Mouse (Mus musculus) midbrain, embryonic 16.5 days (tissue): ENCODE measurements around the gene Lrfn2. TPM values are rescaled to one million over a fixed set of nuclear protein-coding genes. Genes with fewer than 3 reads are reported as not detected.

Experiments
- ATAC-seq: fragments of 200-750 bp; cut with Nextera tagmentation; 2 replicates; pipeline ENCODE4 v1.8.0; 2017; ENCODE audit warnings: moderate TSS enrichment
- H3K27ac ChIP-seq: fragments of 300-500 bp; sonication (generic); 2 replicates; pipeline ENCODE4 v1.5.1; 2014; ENCODE audit warnings: mild to moderate bottlenecking, low read length, mixed read lengths
- H3K27me3 ChIP-seq: fragments of 300-500 bp; sonication (generic); 2 replicates; pipeline ENCODE4 v1.6.1; 2014; ENCODE audit warnings: low read depth, low read length, mixed read lengths; ENCODE audit not compliant: control insufficient read depth, insufficient read depth
- H3K36me3 ChIP-seq: fragments of 300-500 bp; sonication (generic); 2 replicates; pipeline ENCODE4 v1.6.1; 2014; ENCODE audit warnings: mild to moderate bottlenecking, low read length, moderate library complexity, mixed read lengths; ENCODE audit not compliant: control insufficient read depth, insufficient read depth
- H3K4me1 ChIP-seq: fragments of 300-500 bp; sonication (generic); 2 replicates; pipeline ENCODE4 v1.6.1; 2014; ENCODE audit warnings: mild to moderate bottlenecking, low read length, mixed read lengths; ENCODE audit not compliant: control insufficient read depth, insufficient read depth
- H3K4me2 ChIP-seq: fragments of 300-500 bp; sonication (generic); 2 replicates; pipeline ENCODE4 v1.6.1; 2014; ENCODE audit warnings: mild to moderate bottlenecking, low read length, mixed read lengths
- H3K4me3 ChIP-seq: fragments of 300-500 bp; sonication (generic); 2 replicates; pipeline ENCODE4 v1.5.1; 2014; ENCODE audit warnings: low read depth, mild to moderate bottlenecking, low read length, moderate library complexity, mixed read lengths
- H3K9ac ChIP-seq: fragments of 300-500 bp; sonication (generic); 2 replicates; pipeline ENCODE4 v1.6.1; 2014; ENCODE audit warnings: low read depth, low read length, mixed read lengths
- H3K9me3 ChIP-seq: fragments of 300-500 bp; sonication (generic); replicated peaks from 2 replicates; pipeline ENCODE4 v1.6.1; 2014; ENCODE audit warnings: mild to moderate bottlenecking, low read length, mixed read lengths; ENCODE audit not compliant: control insufficient read depth, poor library complexity, severe bottlenecking
- WGBS: fragments of 180-500 bp; shearing (Covaris S2); extraction: QIAGEN DNeasy Blood & Tissue Kit; methylation state at CpG from one replicate; pipeline ENCODE4 v1.1.7; 2014; 5-methylcytosine and 5-hydroxymethylcytosine counted together
- polyA plus RNA-seq: library from polyadenylated mRNA; unstranded; fragments of >200 nt; fragmentation: Nextera tagmentation; extraction: Ambion mirVana; gene quantifications from 2 replicates; pipeline ENCODE4 v1.2.1, GENCODE M21; 2015

Gene Lrfn2
- polyA plus RNA-seq, 1 experiment from 2014 or later: 14.7 TPM

DNA sequence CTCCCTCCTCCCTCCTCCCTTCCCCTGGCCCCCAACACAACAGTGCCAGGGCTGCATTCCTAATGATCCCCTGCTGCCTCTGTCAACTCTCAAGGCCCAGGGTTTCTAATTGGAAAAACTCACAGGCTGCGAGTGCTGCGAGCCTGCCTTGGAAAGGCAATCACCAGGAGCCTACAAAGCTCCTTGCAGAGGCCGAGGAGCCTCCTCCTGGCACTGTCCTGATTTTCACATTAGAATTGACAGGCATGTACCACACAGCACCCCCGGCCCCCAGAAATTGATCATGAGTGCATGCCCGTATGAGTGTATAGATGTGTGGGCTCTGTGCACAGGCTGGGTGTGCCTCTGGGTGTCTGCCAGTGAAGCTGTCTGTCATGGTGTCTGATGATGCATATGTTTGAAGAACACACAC is 44.4 kb downstream of the Lrfn2 start:
- Histone ChIP-seq H3K9ac (peak overlapping the region; percentile 47), H3K4me2 (no peak overlapping the region), H3K27me3 (no peaks in the 10 kb centered on the region), H3K9me3 (no peaks in the 10 kb centered on the region), H3K36me3 (no peaks in the 10 kb centered on the region), H3K4me3 (no peak overlapping the region), H3K4me1 (peaks cover 35% of the 10 kb centered on the region), H3K27ac (peak overlapping the region; percentile 78)
- WGBS: 2% methylated on average over 5 of the region's 5 CpGs
- peak; percentile 85 for ATAC-seq

GRCm38 (mm10) chr17:48995256-48995993 is 63.2 kb downstream of the Lrfn2 start:
- Histone ChIP-seq H3K4me2 (no peak overlapping the region), H3K4me1 (peaks cover 9% of the 10 kb centered on the region; the same call in 1 of the 2 replicates), H3K27me3 (no peaks in the 10 kb centered on the region), H3K4me3 (no peak overlapping the region), H3K9ac (no peak overlapping the region), H3K27ac (no peak overlapping the region), H3K9me3 (no peaks in the 10 kb centered on the region), H3K36me3 (no peaks in the 10 kb centered on the region)
- ATAC-seq: no peak
- WGBS: 68% methylated on average over 1 of the region's 1 CpGs

DNA sequence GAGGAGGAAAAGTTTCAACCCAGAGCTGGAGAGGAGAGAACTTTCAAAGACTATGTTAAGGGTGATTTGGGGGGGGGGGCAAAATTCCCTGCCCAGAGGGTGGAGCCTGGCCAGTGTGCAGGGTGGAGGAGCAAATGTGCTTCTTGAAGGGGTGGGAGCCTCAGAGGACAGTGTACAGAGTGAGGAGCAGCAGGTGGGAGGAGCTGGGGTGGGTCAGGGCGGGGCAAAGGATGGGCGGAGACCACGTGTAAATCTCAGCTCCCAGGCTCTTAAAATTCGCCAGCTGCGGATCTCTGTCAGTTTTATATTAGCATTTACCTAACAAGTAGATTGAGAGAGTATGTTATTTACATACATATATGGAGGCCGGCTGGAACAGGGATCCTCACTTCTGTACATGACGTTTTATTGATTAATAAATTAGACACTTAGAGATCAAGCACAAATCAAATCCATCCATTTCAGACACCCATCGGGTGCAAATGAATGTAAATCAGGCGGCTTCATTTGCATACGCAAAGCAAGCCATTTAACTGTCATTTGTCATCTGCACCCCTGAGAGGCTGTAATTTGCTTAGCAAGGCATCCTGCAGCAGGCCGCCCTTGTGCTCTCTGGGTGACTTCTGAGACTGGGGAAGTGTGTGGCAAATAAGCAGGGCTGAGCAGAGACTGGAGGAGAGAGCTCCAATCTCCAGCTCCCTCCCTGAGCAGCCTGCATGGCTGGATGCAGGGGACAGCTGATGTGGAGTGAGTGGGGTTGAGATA is 67.5 kb downstream of the Lrfn2 start:
- Histone ChIP-seq H3K36me3 (no peaks in the 10 kb centered on the region), H3K9ac (no peak overlapping the region), H3K9me3 (no peaks in the 10 kb centered on the region), H3K4me1 (peaks cover 9% of the 10 kb centered on the region; the same call in 1 of the 2 replicates), H3K27ac (no peak overlapping the region), H3K27me3 (no peaks in the 10 kb centered on the region), H3K4me2 (no peak overlapping the region), H3K4me3 (no peak overlapping the region)
- peak; percentile 43; the same call in 1 of the 2 replicates for ATAC-seq
- 4% methylated on average over 11 of the region's 11 CpGs for WGBS

DNA sequence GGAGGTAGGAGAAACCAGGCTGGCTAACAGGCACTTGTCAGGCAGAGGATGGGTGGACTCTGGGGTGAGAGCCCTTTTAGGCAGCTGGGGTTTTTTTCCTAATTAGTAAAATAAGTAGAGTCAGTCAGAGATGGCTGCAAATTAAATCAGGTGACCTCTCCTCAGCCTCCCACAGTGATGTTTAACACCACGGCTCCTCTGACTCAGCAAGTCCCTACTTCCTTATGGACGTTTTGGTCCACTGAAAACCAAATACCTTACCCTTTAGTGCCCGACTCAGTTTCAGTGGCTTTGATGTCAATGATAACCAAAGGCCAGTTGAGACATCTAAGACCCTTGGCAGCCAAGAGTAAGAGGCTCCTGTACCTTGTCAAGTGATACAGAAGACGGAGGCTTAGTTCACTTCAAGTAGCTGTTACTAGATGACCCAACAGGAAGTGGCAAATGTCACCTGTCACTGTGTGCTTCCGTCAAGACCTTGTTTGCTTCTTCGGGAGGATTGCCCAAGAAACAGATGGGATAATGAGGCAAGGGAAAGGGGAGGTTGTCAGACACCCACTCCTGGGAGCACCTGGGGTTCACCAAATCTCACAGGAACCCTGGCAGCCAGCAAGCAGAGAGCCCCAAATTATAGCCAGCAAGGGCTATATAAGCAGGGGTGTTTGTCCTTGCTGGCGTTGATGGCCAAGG is 77.3 kb downstream of the Lrfn2 start:
- Histone ChIP-seq H3K36me3 (no peaks in the 10 kb centered on the region), H3K27me3 (no peaks in the 10 kb centered on the region), H3K4me3 (no peak overlapping the region), H3K4me1 (no peaks in the 10 kb centered on the region), H3K27ac (no peak overlapping the region), H3K9ac (no peak overlapping the region), H3K4me2 (no peak overlapping the region), H3K9me3 (no peaks in the 10 kb centered on the region)
- no peak for ATAC-seq
- WGBS: 75% methylated on average over 7 of the region's 7 CpGs

DNA sequence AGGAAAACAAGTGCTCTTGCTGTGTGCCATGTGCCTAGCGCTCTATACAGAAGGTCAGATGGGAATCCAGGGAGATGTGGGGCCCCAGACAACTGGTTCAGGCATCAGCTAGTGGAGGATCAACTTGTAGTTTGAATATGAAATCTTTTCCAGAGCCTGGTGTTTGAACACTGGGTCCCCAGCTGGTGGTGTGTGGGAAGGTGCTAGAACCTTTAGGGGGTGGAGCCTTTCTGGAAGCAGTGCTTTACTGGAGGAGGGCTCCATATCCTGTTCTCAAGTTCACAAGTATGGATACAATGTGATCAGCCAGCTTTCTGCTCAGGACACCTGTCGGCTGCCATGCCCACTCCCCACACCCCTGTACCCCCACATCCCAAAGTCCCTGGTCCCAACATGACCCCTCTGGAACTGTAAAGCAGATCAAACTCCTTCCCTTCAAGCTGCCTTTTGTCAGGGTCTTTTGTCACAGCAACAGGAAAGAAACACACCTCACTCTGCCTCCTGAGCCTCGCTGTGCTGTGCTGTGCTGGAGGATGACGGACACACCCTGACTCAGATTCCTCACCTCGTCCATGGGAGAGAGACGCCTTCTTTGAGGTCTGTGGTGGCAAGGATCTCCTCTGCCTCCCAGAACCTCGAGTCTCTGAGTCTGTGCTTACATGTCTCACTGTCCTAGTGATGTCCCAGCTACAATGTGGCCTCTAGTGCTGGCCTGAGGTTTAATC is 81.9 kb downstream of the Lrfn2 start:
- ATAC-seq: no peak
- Histone ChIP-seq H3K4me2 (no peak overlapping the region), H3K27ac (no peak overlapping the region), H3K4me3 (no peak overlapping the region), H3K4me1 (peaks cover 12% of the 10 kb centered on the region), H3K9me3 (no peaks in the 10 kb centered on the region), H3K27me3 (no peaks in the 10 kb centered on the region), H3K9ac (no peak overlapping the region), H3K36me3 (no peaks in the 10 kb centered on the region)
- WGBS: 74% methylated on average over 7 of the region's 7 CpGs

DNA sequence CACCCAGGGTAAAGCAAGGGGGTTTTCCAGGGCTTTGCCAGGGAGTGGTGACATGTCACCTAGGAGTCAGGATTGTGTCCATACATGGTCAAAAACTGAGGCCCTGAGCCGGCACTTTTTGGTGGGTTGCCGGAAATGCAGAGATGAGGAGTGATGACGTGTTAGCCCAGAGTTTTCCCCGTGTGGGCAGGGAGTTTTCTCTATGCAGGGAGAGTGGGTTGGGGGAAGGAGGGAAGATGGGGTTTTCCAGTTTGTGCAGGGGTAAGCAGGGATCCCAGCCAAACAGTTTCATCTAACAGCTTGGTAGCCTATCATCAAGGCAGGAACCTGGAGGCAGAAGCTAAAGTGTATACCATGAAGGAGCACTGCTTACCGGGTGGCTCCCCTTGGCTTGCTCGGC is 83.2 kb downstream of the Lrfn2 start:
- H3K9ac ChIP-seq: no peak overlapping the region
- WGBS: 95% methylated on average over 6 of the region's 6 CpGs
- no peak overlapping the region for H3K27ac ChIP-seq
- H3K4me3 ChIP-seq: no peak overlapping the region
- no peak overlapping the region for H3K4me2 ChIP-seq
- no peaks in the 10 kb centered on the region for H3K9me3 ChIP-seq
- no peaks in the 10 kb centered on the region for H3K36me3 ChIP-seq
- no peak for ATAC-seq
- H3K4me1 ChIP-seq: peaks cover 12% of the 10 kb centered on the region
- no peaks in the 10 kb centered on the region for H3K27me3 ChIP-seq

DNA sequence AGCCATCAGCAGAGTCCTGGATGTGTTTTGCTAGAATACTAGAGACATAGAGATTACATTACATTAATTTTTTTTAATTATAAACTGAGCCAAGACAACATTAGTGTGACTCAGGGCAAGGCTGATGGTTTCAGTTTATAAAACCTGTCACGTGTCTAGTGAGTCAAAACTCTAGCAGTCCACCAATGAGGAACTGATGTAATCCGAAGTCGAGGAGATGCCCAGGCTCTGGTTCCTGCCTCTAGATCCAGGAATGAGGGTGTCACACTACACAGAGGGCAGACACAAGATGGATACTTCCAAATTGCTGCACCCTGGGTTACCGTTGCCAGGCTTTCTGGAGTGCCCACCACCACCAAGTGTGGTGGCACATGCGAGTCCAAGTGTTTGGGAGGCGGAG is 84.0 kb downstream of the Lrfn2 start:
- Histone ChIP-seq H3K27ac (no peak overlapping the region), H3K36me3 (no peaks in the 10 kb centered on the region), H3K9ac (no peak overlapping the region), H3K27me3 (no peaks in the 10 kb centered on the region), H3K9me3 (no peaks in the 10 kb centered on the region), H3K4me1 (peaks cover 12% of the 10 kb centered on the region), H3K4me2 (no peak overlapping the region), H3K4me3 (no peak overlapping the region)
- ATAC-seq: no peak
- 94% methylated on average over 6 of the region's 6 CpGs for WGBS

- H3K9ac ChIP-seq: no peak overlapping the region
- H3K4me3 ChIP-seq: no peak overlapping the region
- no peaks in the 10 kb centered on the region for H3K9me3 ChIP-seq
- WGBS: 30% methylated on average over 17 of the region's 17 CpGs
- peaks cover 12% of the 10 kb centered on the region for H3K4me1 ChIP-seq
- no peak overlapping the region for H3K4me2 ChIP-seq
- no peaks in the 10 kb centered on the region for H3K27me3 ChIP-seq
- no peaks in the 10 kb centered on the region for H3K36me3 ChIP-seq
- H3K27ac ChIP-seq: 0 out of 2 replicates have a peak overlapping the region, but pooled peaks have one; percentile 22
- no peak for ATAC-seq
Measured at GRCm38 (mm10) chr17:49017438-49018415, 85.5 kb downstream of the Lrfn2 start.
